Mouse (Mus musculus) liver, adult (tissue): Measurements from ENCODE around the gene H2afv.

Experiments
- GATA4 ChIP-seq: IDR thresholded peaks from 2 replicates; pipeline ENCODE4 v1.6.1; 2014; ENCODE audit warnings: mild to moderate bottlenecking, low read length; ENCODE audit not compliant: insufficient replicate concordance

Gene H2afv

GRCm38 (mm10) chr11:6420722-6421350 lies 23.4 kb downstream of the H2afv start:
- TF ChIP-seq GATA4 = no peak

GRCm38 (mm10) chr11:6420283-6420703 lies 23.9 kb downstream of the H2afv start:
- TF ChIP-seq GATA4 = no peak

- no peak for TF ChIP-seq GATA4
Measured at GRCm38 (mm10) chr11:6418751-6419150, 25.5 kb downstream of the H2afv start.

GRCm38 (mm10) chr11:6417490-6417889 lies 26.8 kb downstream of the H2afv start:
- no peak for TF ChIP-seq GATA4

- TF ChIP-seq GATA4 = no peak
Measured at GRCm38 (mm10) chr11:6417069-6417468, 27.2 kb downstream of the H2afv start.

GRCm38 (mm10) chr11:6416405-6417034 lies 27.7 kb downstream of the H2afv start:
- TF ChIP-seq GATA4 = no peak

- no peak for TF ChIP-seq GATA4
Measured at GRCm38 (mm10) chr11:6415551-6416404, 28.5 kb downstream of the H2afv start.

- no peak for TF ChIP-seq GATA4
Measured at GRCm38 (mm10) chr11:6414751-6415550, 29.3 kb downstream of the H2afv start, which contains the start of gene Ppia. Gene Ppia, plus strand, starts transcription at chr11:6415443.

GRCm38 (mm10) chr11:6413264-6413663 lies 31.0 kb downstream of the H2afv start:
- TF ChIP-seq GATA4 = no peak

GRCm38 (mm10) chr11:6411684-6412083 lies 32.6 kb downstream of the H2afv start:
- TF ChIP-seq GATA4 = no peak

GRCm38 (mm10) chr11:6410050-6410602 lies 34.1 kb downstream of the H2afv start:
- no peak for TF ChIP-seq GATA4

GRCm38 (mm10) chr11:6407162-6407621 lies 37.1 kb downstream of the H2afv start:
- no peak for TF ChIP-seq GATA4

- no peak for TF ChIP-seq GATA4
Measured at GRCm38 (mm10) chr11:6406251-6407161, 37.7 kb downstream of the H2afv start.
